Mouse (Mus musculus): ENCODE data around the gene Heatr4. TPM values are rescaled to one million over a fixed set of nuclear protein-coding genes. Genes with fewer than 3 reads are reported as not detected.
A peak's percentile ranks its signal among the peaks of the same experiment; 100 is the strongest.
"Not testable (repeated sequence)": the region's sequence is repeated elsewhere in the genome, so short reads cannot be mapped to it uniquely, and the experiment has no call there.

Heatr4 gene
- polyA plus RNA-seq, 1 experiment = 0.03 TPM

GRCm38 (mm10) chr12:84023052-84023745 lies 38.5 kb upstream of the Heatr4 start:
- no peak overlapping the region for H3K4me3 ChIP-seq (replicated peaks; ENCODE audit: insufficient read depth, low read depth, low read length)
- H3K4me1 ChIP-seq (ENCODE audit: control insufficient read depth, insufficient read depth, low read length) = no peaks in the 10 kb centered on the region
- TF ChIP-seq POLR2A (IDR thresholded peaks at IDR 0.05; ENCODE audit: borderline replicate concordance, insufficient read depth, low read length) (no peak), CTCF (IDR thresholded peaks at IDR 0.05; ENCODE audit: borderline replicate concordance, insufficient read depth, low read depth, low read length) (no peak)
- H3K27ac ChIP-seq (ENCODE audit: insufficient read depth, low read length) = no peak overlapping the region
- WGBS = 88% methylated on average over 9 of the region's 9 CpGs
- no peak for DNase-seq
- H3K27me3 ChIP-seq (ENCODE audit: control insufficient read depth, insufficient read depth, low read length) = no peaks in the 10 kb centered on the region

- H3K27ac ChIP-seq (ENCODE audit: insufficient read depth, low read length); H3K4me1 ChIP-seq (ENCODE audit: control insufficient read depth, insufficient read depth, low read length); H3K4me3 ChIP-seq (replicated peaks; ENCODE audit: insufficient read depth, low read depth, low read length); DNase-seq; H3K27me3 ChIP-seq (ENCODE audit: control insufficient read depth, insufficient read depth, low read length): not testable (repeated sequence)
- WGBS = 93% methylated on average over 4 of the region's 4 CpGs
Measured at GRCm38 (mm10) chr12:84022266-84022665, 37.6 kb upstream of the Heatr4 start.

DNA sequence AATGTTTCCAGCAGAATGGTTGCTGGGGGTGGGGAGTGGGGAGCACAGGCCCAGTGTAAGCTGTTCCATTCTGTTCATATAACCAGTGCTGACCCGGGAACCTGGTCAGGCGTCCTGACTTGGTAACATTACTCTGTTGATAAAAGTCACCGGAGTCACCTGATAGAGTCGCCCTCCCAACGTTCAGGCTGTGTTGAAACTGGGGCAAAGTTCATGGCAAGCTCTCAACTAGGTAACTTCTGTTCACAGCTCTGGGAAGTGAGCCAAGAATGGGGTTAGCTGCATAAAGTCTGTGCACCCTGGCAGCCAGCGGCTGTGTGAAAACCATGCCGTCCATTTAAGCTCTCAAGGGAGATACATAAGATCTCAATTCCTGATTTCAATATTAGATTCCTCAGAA lies 35.9 kb upstream of the Heatr4 start:
- H3K4me3 ChIP-seq (replicated peaks; ENCODE audit: insufficient read depth, low read depth, low read length); H3K27me3 ChIP-seq (ENCODE audit: control insufficient read depth, insufficient read depth, low read length); DNase-seq; H3K4me1 ChIP-seq (ENCODE audit: control insufficient read depth, insufficient read depth, low read length); H3K27ac ChIP-seq (ENCODE audit: insufficient read depth, low read length): not testable (repeated sequence)
- 33% methylated on average over 7 of the region's 7 CpGs for WGBS

GRCm38 (mm10) chr12:84013701-84014100 lies 29.0 kb upstream of the Heatr4 start:
- 91% methylated on average over 7 of the region's 7 CpGs for WGBS
- Histone ChIP-seq H3K4me3 (replicated peaks; ENCODE audit: insufficient read depth, low read depth, low read length) (no peak overlapping the region), H3K27me3 (ENCODE audit: control insufficient read depth, insufficient read depth, low read length) (no peaks in the 10 kb centered on the region), H3K27ac (ENCODE audit: insufficient read depth, low read length) (no peak overlapping the region), H3K4me1 (ENCODE audit: control insufficient read depth, insufficient read depth, low read length) (peaks cover 3% of the 10 kb centered on the region)
- TF ChIP-seq CTCF (IDR thresholded peaks at IDR 0.05; ENCODE audit: borderline replicate concordance, insufficient read depth, low read depth, low read length) (no peak), POLR2A (IDR thresholded peaks at IDR 0.05; ENCODE audit: borderline replicate concordance, insufficient read depth, low read length) (no peak)
- no peak for DNase-seq

DNA sequence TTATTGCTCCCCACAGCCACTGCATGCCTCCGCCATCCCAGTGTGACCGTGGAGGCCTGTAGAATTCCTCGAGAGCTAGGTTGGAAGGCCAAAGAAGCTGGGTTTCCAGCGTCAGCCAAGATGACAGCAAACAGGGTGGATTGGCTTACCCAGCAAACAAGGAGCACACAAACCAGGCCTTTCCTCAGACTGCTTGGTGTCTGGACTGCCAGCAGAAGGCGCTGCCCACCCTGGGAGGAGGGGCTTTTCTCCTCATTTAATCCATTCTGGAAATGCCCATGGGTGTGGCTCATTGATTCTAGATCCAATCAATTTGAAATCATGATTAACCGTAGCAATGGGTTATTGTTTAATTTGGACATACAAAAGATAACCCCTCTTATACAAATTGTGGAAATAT lies 28.5 kb upstream of the Heatr4 start:
- no peak overlapping the region for H3K27ac ChIP-seq (ENCODE audit: insufficient read depth, low read length)
- H3K4me1 ChIP-seq (ENCODE audit: control insufficient read depth, insufficient read depth, low read length) = peaks cover 3% of the 10 kb centered on the region
- H3K4me3 ChIP-seq (replicated peaks; ENCODE audit: insufficient read depth, low read depth, low read length) = no peak overlapping the region
- TF ChIP-seq CTCF (IDR thresholded peaks at IDR 0.05; ENCODE audit: borderline replicate concordance, insufficient read depth, low read depth, low read length) = no peak
- TF ChIP-seq POLR2A (IDR thresholded peaks at IDR 0.05; ENCODE audit: borderline replicate concordance, insufficient read depth, low read length) = no peak
- DNase-seq = no peak
- no peaks in the 10 kb centered on the region for H3K27me3 ChIP-seq (ENCODE audit: control insufficient read depth, insufficient read depth, low read length)
- 75% methylated on average over 6 of the region's 6 CpGs for WGBS

DNA sequence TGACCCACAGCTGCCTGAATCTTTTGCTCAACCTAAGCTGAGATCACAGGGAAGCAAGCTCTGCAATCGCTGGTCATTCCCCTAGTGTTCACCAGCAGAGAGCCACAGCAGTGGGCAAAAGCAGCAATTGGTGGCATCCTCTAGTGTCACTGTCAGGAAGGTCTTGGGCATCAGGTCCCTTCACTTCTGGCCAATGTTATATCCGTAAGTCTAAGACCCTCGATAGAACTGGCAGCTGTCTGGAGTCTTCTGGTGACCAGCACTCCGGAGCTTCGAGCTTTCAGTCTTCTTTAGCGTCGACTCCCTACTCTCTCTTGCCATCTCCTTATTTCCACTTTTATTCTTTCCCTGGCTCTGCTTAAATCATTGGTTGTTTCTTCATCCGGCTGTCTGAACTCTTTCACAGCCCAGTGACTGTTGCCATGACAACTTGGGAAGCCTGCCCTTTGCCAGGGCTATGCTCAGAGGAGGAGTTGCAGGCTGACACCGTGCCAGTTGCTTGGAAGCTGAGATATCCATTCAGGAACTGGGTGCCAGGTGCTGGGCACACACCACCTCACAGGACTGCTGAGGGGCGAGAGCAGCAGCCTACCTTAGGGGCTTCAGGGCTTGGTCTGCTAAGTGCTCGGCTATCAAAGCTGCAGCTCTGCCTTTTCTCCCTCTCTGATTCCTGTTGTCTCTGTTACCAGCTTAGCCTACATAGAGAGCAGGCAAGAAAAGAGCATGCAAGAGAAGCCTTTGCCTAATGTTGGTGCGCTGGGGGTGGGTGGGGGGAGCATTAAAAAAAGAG lies 26.8 kb upstream of the Heatr4 start:
- peak; percentile 74 to 84 for DNase-seq
- TF ChIP-seq POLR2A (IDR thresholded peaks at IDR 0.05; ENCODE audit: borderline replicate concordance, insufficient read depth, low read length) (no peak), CTCF (IDR thresholded peaks at IDR 0.05; ENCODE audit: borderline replicate concordance, insufficient read depth, low read depth, low read length) (no peak)
- 7% methylated on average over 12 of the region's 12 CpGs for WGBS
- H3K27me3 ChIP-seq (ENCODE audit: control insufficient read depth, insufficient read depth, low read length) = no peaks in the 10 kb centered on the region
- H3K27ac ChIP-seq (ENCODE audit: insufficient read depth, low read length) = no peak overlapping the region
- peak overlapping the region; percentile 6 for H3K4me3 ChIP-seq (replicated peaks; ENCODE audit: insufficient read depth, low read depth, low read length)
- H3K4me1 ChIP-seq (ENCODE audit: control insufficient read depth, insufficient read depth, low read length) = peaks cover 3% of the 10 kb centered on the region

- WGBS = 84% methylated on average over 3 of the region's 3 CpGs
- DNase-seq = no peak
- Histone ChIP-seq H3K27ac (ENCODE audit: insufficient read depth, low read length) (no peak overlapping the region), H3K4me3 (replicated peaks; ENCODE audit: insufficient read depth, low read depth, low read length) (no peak overlapping the region), H3K27me3 (ENCODE audit: control insufficient read depth, insufficient read depth, low read length) (no peaks in the 10 kb centered on the region), H3K4me1 (ENCODE audit: control insufficient read depth, insufficient read depth, low read length) (peaks cover 3% of the 10 kb centered on the region)
- TF ChIP-seq CTCF (IDR thresholded peaks at IDR 0.05; ENCODE audit: borderline replicate concordance, insufficient read depth, low read depth, low read length) (no peak), POLR2A (IDR thresholded peaks at IDR 0.05; ENCODE audit: borderline replicate concordance, insufficient read depth, low read length) (no peak)
Measured at GRCm38 (mm10) chr12:84010201-84010600, 25.5 kb upstream of the Heatr4 start.

GRCm38 (mm10) chr12:84009171-84009965 lies 24.7 kb upstream of the Heatr4 start, which contains the start of gene Acot1:
Acot1 (plus strand) TSS chr12:84009490.
- H3K4me3 ChIP-seq (replicated peaks; ENCODE audit: insufficient read depth, low read depth, low read length) = peak within 1 kb of the TSS; percentile 65
- not testable (repeated sequence) for H3K27ac ChIP-seq (ENCODE audit: insufficient read depth, low read length); H3K27me3 ChIP-seq (ENCODE audit: control insufficient read depth, insufficient read depth, low read length); H3K4me1 ChIP-seq (ENCODE audit: control insufficient read depth, insufficient read depth, low read length)
- 2% methylated on average over 70 of the region's 70 CpGs for WGBS
- DNase-seq = peak; percentile 42 to 46

Data from cerebellum, adult 2 months (tissue).